Mouse (Mus musculus): ENCODE results near the gene Nucks1. TPM values are rescaled to one million over a fixed set of nuclear protein-coding genes. Genes with fewer than 3 reads are reported as not detected.

Gene Nucks1
- polyA plus RNA-seq, 1 experiment = 14.3 TPM

DNA sequence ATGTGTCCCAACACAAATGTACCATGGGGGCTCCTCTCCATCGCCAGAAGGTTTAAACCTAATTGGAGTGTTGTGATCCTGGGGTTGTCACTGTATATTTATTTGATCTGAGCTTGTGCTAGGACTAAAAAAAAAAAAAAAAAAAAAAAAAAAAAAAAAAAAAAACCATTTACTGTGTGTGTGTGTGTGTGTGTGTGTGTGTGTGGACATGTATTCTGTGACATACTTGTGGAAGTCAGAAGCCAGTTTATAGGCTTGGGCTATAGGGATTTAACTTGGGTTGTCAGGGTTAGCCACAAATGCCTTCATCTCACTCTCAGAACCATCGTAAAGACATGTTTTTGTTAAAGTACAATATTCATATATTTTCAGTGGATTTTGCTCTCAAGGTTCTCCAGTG lies 40.8 kb upstream of the Nucks1 start:
- 91% methylated on average over 2 of the region's 2 CpGs for WGBS
- H3K27ac ChIP-seq (ENCODE audit: insufficient read depth, low read depth, low read length) = no peak overlapping the region

DNA sequence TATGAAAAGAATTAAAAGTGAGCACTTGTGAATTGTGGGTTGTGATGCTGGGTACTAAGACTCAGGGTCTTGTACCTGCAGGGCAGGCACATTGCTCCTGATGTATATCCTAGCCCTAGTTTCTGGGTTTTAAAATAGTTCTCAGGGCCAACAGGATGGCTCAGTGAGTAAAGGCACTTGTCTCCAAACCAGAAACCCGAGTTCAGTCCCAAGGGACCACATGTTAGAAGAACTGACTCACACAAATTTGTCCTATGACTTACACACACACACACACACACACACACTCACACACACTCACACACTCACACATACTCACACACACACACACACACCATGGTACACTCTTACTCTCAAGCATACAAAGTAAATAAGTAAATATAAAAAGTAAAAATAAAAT lies 37.5 kb upstream of the Nucks1 start:
- no peak for DNase-seq
- no peaks in the 10 kb centered on the region for H3K27me3 ChIP-seq (replicated peaks; ENCODE audit: control insufficient read depth, insufficient read depth, low read length)
- no peak overlapping the region for H3K27ac ChIP-seq (ENCODE audit: insufficient read depth, low read depth, low read length)
- TF ChIP-seq POLR2A (IDR thresholded peaks at IDR 0.05; ENCODE audit: low read depth, low read length) = no peak
- no peak for TF ChIP-seq CTCF (conservative IDR thresholded peaks at IDR 0.05; ENCODE audit: insufficient read depth, insufficient read length, low read depth, low read length)
- H3K4me3 ChIP-seq (ENCODE audit: insufficient read depth, low read depth, low read length) = no peak overlapping the region
- no peaks in the 10 kb centered on the region; the same call in 1 of the 2 replicates for H3K4me1 ChIP-seq (ENCODE audit: control insufficient read depth, insufficient read depth, low read length)
- H3K36me3 ChIP-seq (ENCODE audit: control insufficient read depth, insufficient read depth, low read length) = peaks cover 2% of the 10 kb centered on the region; the same call in 1 of the 2 replicates
- 64% methylated on average over 1 of the region's 1 CpGs for WGBS

More for the DNA sequence above, 40.8 kb upstream of the Nucks1 start:
- no peak for DNase-seq
- no peaks in the 10 kb centered on the region for H3K27me3 ChIP-seq (replicated peaks; ENCODE audit: control insufficient read depth, insufficient read depth, low read length)
- no peaks in the 10 kb centered on the region; the same call in 1 of the 2 replicates for H3K4me1 ChIP-seq (ENCODE audit: control insufficient read depth, insufficient read depth, low read length)
- H3K4me3 ChIP-seq (ENCODE audit: insufficient read depth, low read depth, low read length) = no peak overlapping the region
- peaks cover 2% of the 10 kb centered on the region; the same call in 1 of the 2 replicates for H3K36me3 ChIP-seq (ENCODE audit: control insufficient read depth, insufficient read depth, low read length)
- TF ChIP-seq POLR2A (IDR thresholded peaks at IDR 0.05; ENCODE audit: low read depth, low read length) (no peak), CTCF (conservative IDR thresholded peaks at IDR 0.05; ENCODE audit: insufficient read depth, insufficient read length, low read depth, low read length) (no peak)

DNA sequence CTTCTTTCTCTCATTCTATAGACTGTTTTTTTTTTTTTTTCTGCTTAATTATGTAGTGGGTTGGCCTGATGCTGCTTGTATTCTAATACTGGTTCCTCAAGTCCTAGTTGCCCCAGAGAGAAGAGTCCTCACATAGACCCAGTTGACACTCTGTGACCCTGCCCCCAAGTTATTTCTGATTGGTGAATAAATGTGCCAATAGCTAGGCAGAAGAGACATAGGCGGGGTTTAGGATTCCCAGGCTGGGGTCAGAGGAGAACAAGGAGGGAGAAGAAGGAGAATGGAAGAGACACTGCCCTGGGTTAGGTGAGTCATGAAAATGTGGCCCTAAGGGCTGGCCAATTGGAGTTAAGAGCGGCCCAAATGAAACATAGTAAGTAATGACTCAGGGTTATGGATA lies 30.5 kb upstream of the Nucks1 start:
- no peak overlapping the region for H3K27ac ChIP-seq (ENCODE audit: insufficient read depth, low read depth, low read length)
- H3K4me3 ChIP-seq (ENCODE audit: insufficient read depth, low read depth, low read length) = no peak overlapping the region
- no peaks in the 10 kb centered on the region for H3K27me3 ChIP-seq (replicated peaks; ENCODE audit: control insufficient read depth, insufficient read depth, low read length)
- no peaks in the 10 kb centered on the region for H3K36me3 ChIP-seq (ENCODE audit: control insufficient read depth, insufficient read depth, low read length)
- H3K4me1 ChIP-seq (ENCODE audit: control insufficient read depth, insufficient read depth, low read length) = no peaks in the 10 kb centered on the region
- no peak for DNase-seq
- TF ChIP-seq CTCF (conservative IDR thresholded peaks at IDR 0.05; ENCODE audit: insufficient read depth, insufficient read length, low read depth, low read length) = no peak
- no peak for TF ChIP-seq POLR2A (IDR thresholded peaks at IDR 0.05; ENCODE audit: low read depth, low read length)
- 77% methylated on average over 2 of the region's 2 CpGs for WGBS

DNA sequence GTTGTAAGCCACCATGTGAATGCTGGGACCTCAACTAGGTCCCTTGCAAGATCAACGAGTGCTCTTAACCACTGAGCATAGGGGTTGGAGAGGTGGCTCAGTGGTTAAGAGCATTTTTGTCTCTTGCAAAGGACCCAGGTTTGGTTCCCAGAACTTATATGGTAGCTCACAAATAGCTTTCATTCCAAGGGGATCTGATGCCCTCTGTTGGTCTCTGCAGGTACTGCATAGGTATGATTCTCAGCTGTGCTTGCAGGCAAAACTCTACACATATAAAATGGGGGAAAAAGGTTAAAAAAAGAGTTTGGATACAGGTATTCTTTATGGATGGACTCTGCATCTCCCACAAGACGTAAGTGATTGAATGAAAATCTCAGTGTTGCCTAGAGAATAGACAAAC lies 27.5 kb upstream of the Nucks1 start:
- DNase-seq = peak; percentile 12
- H3K27ac ChIP-seq (ENCODE audit: insufficient read depth, low read depth, low read length) = no peak overlapping the region
- no peaks in the 10 kb centered on the region for H3K4me1 ChIP-seq (ENCODE audit: control insufficient read depth, insufficient read depth, low read length)
- no peak overlapping the region for H3K4me3 ChIP-seq (ENCODE audit: insufficient read depth, low read depth, low read length)
- no peaks in the 10 kb centered on the region for H3K27me3 ChIP-seq (replicated peaks; ENCODE audit: control insufficient read depth, insufficient read depth, low read length)
- 61% methylated on average over 2 of the region's 2 CpGs for WGBS
- TF ChIP-seq POLR2A (IDR thresholded peaks at IDR 0.05; ENCODE audit: low read depth, low read length) (no peak), CTCF (conservative IDR thresholded peaks at IDR 0.05; ENCODE audit: insufficient read depth, insufficient read length, low read depth, low read length) (peak; percentile 23; the same call in 1 of the 2 replicates)
- H3K36me3 ChIP-seq (ENCODE audit: control insufficient read depth, insufficient read depth, low read length) = no peaks in the 10 kb centered on the region

DNA sequence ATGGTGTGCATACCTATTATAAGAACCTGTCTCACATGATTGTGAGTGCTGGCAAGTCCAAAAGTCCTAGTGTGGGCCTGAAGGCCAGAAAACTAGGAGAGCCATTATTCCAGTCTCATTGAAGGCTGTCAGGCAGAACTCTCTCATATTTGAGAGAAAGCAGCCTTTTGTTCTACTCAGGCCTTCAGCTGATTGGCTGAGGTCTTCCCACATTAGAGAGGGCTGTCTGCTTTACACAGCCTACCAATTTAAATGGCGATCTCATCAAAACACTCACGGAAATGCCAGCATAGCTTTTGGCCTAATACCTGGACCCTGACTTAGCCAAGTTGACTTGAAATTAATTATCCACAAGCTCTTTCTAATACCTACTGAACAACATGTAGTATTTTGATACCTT lies 24.2 kb upstream of the Nucks1 start:
- no peak overlapping the region for H3K4me3 ChIP-seq (ENCODE audit: insufficient read depth, low read depth, low read length)
- H3K27me3 ChIP-seq (replicated peaks; ENCODE audit: control insufficient read depth, insufficient read depth, low read length) = no peaks in the 10 kb centered on the region
- no peaks in the 10 kb centered on the region for H3K4me1 ChIP-seq (ENCODE audit: control insufficient read depth, insufficient read depth, low read length)
- no peaks in the 10 kb centered on the region for H3K36me3 ChIP-seq (ENCODE audit: control insufficient read depth, insufficient read depth, low read length)
- DNase-seq = no peak
- no peak for TF ChIP-seq POLR2A (IDR thresholded peaks at IDR 0.05; ENCODE audit: low read depth, low read length)
- TF ChIP-seq CTCF (conservative IDR thresholded peaks at IDR 0.05; ENCODE audit: insufficient read depth, insufficient read length, low read depth, low read length) = no peak
- 74% methylated on average over 2 of the region's 2 CpGs for WGBS
- no peak overlapping the region for H3K27ac ChIP-seq (ENCODE audit: insufficient read depth, low read depth, low read length)

DNA sequence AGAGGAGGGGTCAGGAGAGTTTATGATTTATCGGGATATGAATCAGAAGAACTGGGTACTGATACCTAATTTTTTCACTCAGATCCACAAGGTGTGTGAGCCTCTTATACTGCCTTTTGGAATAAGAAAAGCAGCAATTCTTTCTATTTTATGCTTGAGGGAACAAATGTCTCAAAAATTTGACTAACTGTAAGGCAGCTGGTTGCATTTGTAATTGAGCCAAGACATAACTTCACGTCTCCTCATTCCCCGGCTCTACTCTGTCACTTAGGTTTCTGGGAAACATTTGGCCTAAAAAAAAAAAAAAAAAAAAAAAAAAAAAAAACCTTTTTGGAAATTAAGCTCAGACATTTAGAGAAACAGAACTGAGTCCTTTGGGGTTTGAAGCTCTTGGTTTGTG lies 23.7 kb upstream of the Nucks1 start:
- DNase-seq = no peak
- Histone ChIP-seq H3K27me3 (replicated peaks; ENCODE audit: control insufficient read depth, insufficient read depth, low read length) (no peaks in the 10 kb centered on the region), H3K36me3 (ENCODE audit: control insufficient read depth, insufficient read depth, low read length) (no peaks in the 10 kb centered on the region), H3K4me1 (ENCODE audit: control insufficient read depth, insufficient read depth, low read length) (no peaks in the 10 kb centered on the region), H3K27ac (ENCODE audit: insufficient read depth, low read depth, low read length) (no peak overlapping the region), H3K4me3 (ENCODE audit: insufficient read depth, low read depth, low read length) (no peak overlapping the region)
- WGBS = 51% methylated on average over 3 of the region's 3 CpGs
- TF ChIP-seq CTCF (conservative IDR thresholded peaks at IDR 0.05; ENCODE audit: insufficient read depth, insufficient read length, low read depth, low read length) (no peak), POLR2A (IDR thresholded peaks at IDR 0.05; ENCODE audit: low read depth, low read length) (no peak)

DNA sequence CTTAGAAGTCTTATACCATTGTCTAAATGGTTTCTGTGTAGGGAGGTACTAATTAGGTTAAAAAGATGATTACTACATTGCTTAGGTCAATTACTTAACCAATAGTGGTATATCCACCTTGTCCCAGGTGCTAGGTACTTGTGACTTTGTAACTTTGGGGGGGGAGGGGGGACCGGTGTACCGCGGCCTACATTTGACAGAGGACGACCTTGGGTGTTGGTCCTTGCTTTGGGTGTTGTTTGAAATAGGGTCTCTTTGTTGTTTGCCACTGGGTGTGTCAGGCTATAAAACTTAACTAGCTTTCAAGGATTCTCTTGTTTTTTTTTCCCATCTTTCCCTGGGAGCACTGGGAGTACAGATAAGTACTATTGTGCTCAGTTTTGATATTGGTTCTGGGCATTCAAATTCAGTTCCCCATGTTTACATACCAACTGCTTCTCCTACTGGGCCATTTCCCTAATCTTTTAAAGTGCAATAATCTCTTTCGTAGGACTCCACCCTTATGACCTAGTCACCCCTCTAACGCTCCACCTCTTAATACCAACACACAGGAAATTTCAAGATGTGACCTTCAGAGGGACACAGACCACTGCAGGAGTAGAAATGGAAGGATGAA lies 20.2 kb upstream of the Nucks1 start:
- H3K27ac ChIP-seq (ENCODE audit: insufficient read depth, low read depth, low read length) = no peak overlapping the region
- no peak for TF ChIP-seq CTCF (conservative IDR thresholded peaks at IDR 0.05; ENCODE audit: insufficient read depth, insufficient read length, low read depth, low read length)
- TF ChIP-seq POLR2A (IDR thresholded peaks at IDR 0.05; ENCODE audit: low read depth, low read length) = no peak
- no peak overlapping the region for H3K4me3 ChIP-seq (ENCODE audit: insufficient read depth, low read depth, low read length)
- no peaks in the 10 kb centered on the region for H3K27me3 ChIP-seq (replicated peaks; ENCODE audit: control insufficient read depth, insufficient read depth, low read length)
- 68% methylated on average over 6 of the region's 6 CpGs for WGBS
- H3K36me3 ChIP-seq (ENCODE audit: control insufficient read depth, insufficient read depth, low read length) = no peaks in the 10 kb centered on the region
- DNase-seq = no peak
- H3K4me1 ChIP-seq (ENCODE audit: control insufficient read depth, insufficient read depth, low read length) = no peaks in the 10 kb centered on the region

All from kidney, adult 2 months (tissue).